Mouse (Mus musculus): ENCODE data around the gene Macrod2. TPM values are rescaled to one million over a fixed set of nuclear protein-coding genes. Genes with fewer than 3 reads are reported as not detected.

Macrod2 gene
- 20.2 and 21.1 TPM in 2 replicates for polyA plus RNA-seq (2012; rRNA removed)

DNA sequence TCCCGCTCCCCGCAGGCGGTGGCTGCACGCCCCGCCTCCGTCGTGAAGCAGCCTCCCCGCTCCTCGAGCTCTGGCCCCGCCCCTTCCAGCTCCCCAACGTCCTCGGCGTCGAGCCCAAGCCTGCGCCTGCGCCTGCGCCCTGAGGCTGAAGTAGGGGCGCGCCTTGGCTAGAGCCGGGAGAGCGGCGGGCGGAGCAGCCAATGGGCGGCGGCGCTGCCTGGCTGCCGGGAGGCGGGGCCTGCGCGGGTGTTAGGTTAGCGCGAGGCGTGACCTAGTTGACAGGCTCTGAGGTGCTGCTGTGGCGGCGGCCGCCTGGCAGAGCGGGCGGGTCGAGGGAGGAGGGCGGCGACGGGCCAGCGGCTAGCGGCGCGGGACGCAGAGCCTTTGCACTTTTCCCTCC, at the start of gene Macrod2:
Macrod2 (plus strand) TSS at position 131 of the 400 bp plus-strand sequence.
- no peaks in the 10 kb centered on the region for H3K27me3 ChIP-seq (ENCODE audit: control insufficient read depth, insufficient read depth, low read length)
- under 1% methylated on average over 42 of the region's 47 CpGs for WGBS
- peak within 1 kb of the TSS; percentile 67 for H3K4me3 ChIP-seq (replicated peaks; ENCODE audit: insufficient read depth, low read depth, low read length)
- no peaks in the 10 kb centered on the region for H3K4me1 ChIP-seq (ENCODE audit: control insufficient read depth, insufficient read depth, low read length)
- peak; percentile 80 for TF ChIP-seq POLR2A (IDR thresholded peaks at IDR 0.05; ENCODE audit: borderline replicate concordance, insufficient read depth, low read length)
- TF ChIP-seq CTCF (IDR thresholded peaks at IDR 0.05; ENCODE audit: borderline replicate concordance, insufficient read depth, low read depth, low read length), result no peak
- peak; percentile 99 for DNase-seq
- peak within 1 kb of the TSS; percentile 8; the same call in 1 of the 2 replicates for H3K27ac ChIP-seq (ENCODE audit: insufficient read depth, low read length)

GRCm38 (mm10) chr2:140359905-140360304, 35.2 kb upstream of the Macrod2 start:
- no peak overlapping the region for H3K4me3 ChIP-seq (replicated peaks; ENCODE audit: insufficient read depth, low read depth, low read length)
- TF ChIP-seq POLR2A (IDR thresholded peaks at IDR 0.05; ENCODE audit: borderline replicate concordance, insufficient read depth, low read length) (no peak), CTCF (IDR thresholded peaks at IDR 0.05; ENCODE audit: borderline replicate concordance, insufficient read depth, low read depth, low read length) (no peak)
- no peaks in the 10 kb centered on the region for H3K27me3 ChIP-seq (ENCODE audit: control insufficient read depth, insufficient read depth, low read length)
- no peak overlapping the region for H3K27ac ChIP-seq (ENCODE audit: insufficient read depth, low read length)
- WGBS, result 63% methylated on average over 2 of the region's 2 CpGs
- H3K4me1 ChIP-seq (ENCODE audit: control insufficient read depth, insufficient read depth, low read length), result no peaks in the 10 kb centered on the region
- DNase-seq, result no peak

GRCm38 (mm10) chr2:140364804-140365203, 30.3 kb upstream of the Macrod2 start:
- Histone ChIP-seq H3K27me3 (ENCODE audit: control insufficient read depth, insufficient read depth, low read length) (no peaks in the 10 kb centered on the region), H3K4me3 (replicated peaks; ENCODE audit: insufficient read depth, low read depth, low read length) (no peak overlapping the region), H3K27ac (ENCODE audit: insufficient read depth, low read length) (no peak overlapping the region), H3K4me1 (ENCODE audit: control insufficient read depth, insufficient read depth, low read length) (no peaks in the 10 kb centered on the region)
- no peak for TF ChIP-seq POLR2A (IDR thresholded peaks at IDR 0.05; ENCODE audit: borderline replicate concordance, insufficient read depth, low read length)
- TF ChIP-seq CTCF (IDR thresholded peaks at IDR 0.05; ENCODE audit: borderline replicate concordance, insufficient read depth, low read depth, low read length), result no peak
- WGBS, result 83% methylated on average over 1 of the region's 1 CpGs
- no peak for DNase-seq

GRCm38 (mm10) chr2:140389525-140389924, 5.6 kb upstream of the Macrod2 start, which contains the start of gene Sel1l2:
Sel1l2 (minus strand) TSS chr2:140389706.
- DNase-seq, result no peak
- TF ChIP-seq CTCF (IDR thresholded peaks at IDR 0.05; ENCODE audit: borderline replicate concordance, insufficient read depth, low read depth, low read length), result no peak
- TF ChIP-seq POLR2A (IDR thresholded peaks at IDR 0.05; ENCODE audit: borderline replicate concordance, insufficient read depth, low read length), result no peak

GRCm38 (mm10) chr2:140395744-140396231, 679 bp downstream of the Macrod2 start:
- Histone ChIP-seq H3K27me3 (ENCODE audit: control insufficient read depth, insufficient read depth, low read length) (no peaks in the 10 kb centered on the region), H3K4me3 (replicated peaks; ENCODE audit: insufficient read depth, low read depth, low read length) (peak overlapping the region; percentile 67), H3K4me1 (ENCODE audit: control insufficient read depth, insufficient read depth, low read length) (no peaks in the 10 kb centered on the region), H3K27ac (ENCODE audit: insufficient read depth, low read length) (no peak overlapping the region)
- TF ChIP-seq CTCF (IDR thresholded peaks at IDR 0.05; ENCODE audit: borderline replicate concordance, insufficient read depth, low read depth, low read length) (no peak), POLR2A (IDR thresholded peaks at IDR 0.05; ENCODE audit: borderline replicate concordance, insufficient read depth, low read length) (no peak; the same call in 1 of the 2 replicates)
- peak; percentile 71 for DNase-seq
- under 1% methylated on average over 49 of the region's 58 CpGs for WGBS

More at GRCm38 (mm10) chr2:140389525-140389924, 5.6 kb upstream of the Macrod2 start, which contains the start of gene Sel1l2:
- H3K4me1 ChIP-seq (ENCODE audit: control insufficient read depth, insufficient read depth, low read length), result no peaks in the 10 kb centered on the region
- H3K27me3 ChIP-seq (ENCODE audit: control insufficient read depth, insufficient read depth, low read length), result no peaks in the 10 kb centered on the region
- 41% methylated on average over 4 of the region's 4 CpGs for WGBS
- H3K27ac ChIP-seq (ENCODE audit: insufficient read depth, low read length), result no peak within 1 kb of the TSS
- no peak within 1 kb of the TSS for H3K4me3 ChIP-seq (replicated peaks; ENCODE audit: insufficient read depth, low read depth, low read length)

DNA sequence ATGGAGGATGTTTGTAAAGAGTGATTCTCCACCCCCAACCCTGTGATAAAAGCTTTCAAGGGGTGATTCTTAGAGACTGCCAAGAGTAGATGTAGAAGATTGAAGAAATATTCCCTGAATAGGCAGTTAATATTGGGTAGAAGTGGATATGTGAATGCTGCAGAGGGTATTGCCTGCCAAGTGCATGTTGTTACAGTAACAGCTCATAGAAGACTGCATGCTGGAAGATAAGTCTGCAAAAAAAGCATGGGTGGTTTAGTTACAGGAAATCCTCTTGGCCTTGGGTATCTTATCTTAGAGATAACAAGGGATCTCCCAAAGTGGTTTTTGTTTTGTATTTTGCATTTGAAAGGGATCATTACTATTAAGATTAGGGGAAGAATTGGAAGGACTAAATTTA, 30.7 kb downstream of the Macrod2 start:
- no peaks in the 10 kb centered on the region; the same call in 1 of the 2 replicates for H3K27me3 ChIP-seq (ENCODE audit: control insufficient read depth, insufficient read depth, low read length)
- no peaks in the 10 kb centered on the region for H3K4me1 ChIP-seq (ENCODE audit: control insufficient read depth, insufficient read depth, low read length)
- DNase-seq, result no peak
- H3K4me3 ChIP-seq (replicated peaks; ENCODE audit: insufficient read depth, low read depth, low read length), result no peak overlapping the region
- H3K27ac ChIP-seq (ENCODE audit: insufficient read depth, low read length), result no peak overlapping the region
- TF ChIP-seq POLR2A (IDR thresholded peaks at IDR 0.05; ENCODE audit: borderline replicate concordance, insufficient read depth, low read length) (no peak), CTCF (IDR thresholded peaks at IDR 0.05; ENCODE audit: borderline replicate concordance, insufficient read depth, low read depth, low read length) (no peak)

GRCm38 (mm10) chr2:140427283-140427682, 32.2 kb downstream of the Macrod2 start:
- peak; percentile 29; the same call in 1 of the 2 replicates for TF ChIP-seq CTCF (IDR thresholded peaks at IDR 0.05; ENCODE audit: borderline replicate concordance, insufficient read depth, low read depth, low read length)
- no peak for TF ChIP-seq POLR2A (IDR thresholded peaks at IDR 0.05; ENCODE audit: borderline replicate concordance, insufficient read depth, low read length)
- peak in 1 of 2 experiments; percentile 29 for DNase-seq
- H3K4me1 ChIP-seq (ENCODE audit: control insufficient read depth, insufficient read depth, low read length), result no peaks in the 10 kb centered on the region
- H3K4me3 ChIP-seq (replicated peaks; ENCODE audit: insufficient read depth, low read depth, low read length), result no peak overlapping the region
- H3K27ac ChIP-seq (ENCODE audit: insufficient read depth, low read length), result no peak overlapping the region
- H3K27me3 ChIP-seq (ENCODE audit: control insufficient read depth, insufficient read depth, low read length), result no peaks in the 10 kb centered on the region; the same call in 1 of the 2 replicates
- 12% methylated on average over 4 of the region's 4 CpGs for WGBS

DNA sequence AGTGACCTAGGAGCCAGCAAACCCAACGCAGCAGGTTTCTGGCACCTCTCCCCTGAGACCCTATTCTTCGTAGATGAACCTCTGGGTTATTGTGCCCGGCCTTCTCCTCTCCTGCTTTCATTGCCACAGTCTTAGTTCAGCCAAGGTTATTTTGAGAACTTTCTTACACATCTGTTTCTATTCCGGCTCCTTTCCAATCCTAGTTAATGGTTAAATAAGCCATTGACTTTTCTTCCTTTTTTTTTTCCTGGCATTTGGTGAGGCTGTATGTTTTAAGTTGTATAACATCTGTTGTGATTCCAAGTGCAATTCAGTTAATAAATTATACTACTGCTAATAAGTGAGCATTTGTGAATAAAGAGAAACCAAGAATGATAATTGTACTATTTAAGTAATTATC, 44.0 kb downstream of the Macrod2 start:
- no peak for DNase-seq
- Histone ChIP-seq H3K4me1 (ENCODE audit: control insufficient read depth, insufficient read depth, low read length) (no peaks in the 10 kb centered on the region), H3K4me3 (replicated peaks; ENCODE audit: insufficient read depth, low read depth, low read length) (no peak overlapping the region), H3K27me3 (ENCODE audit: control insufficient read depth, insufficient read depth, low read length) (no peaks in the 10 kb centered on the region), H3K27ac (ENCODE audit: insufficient read depth, low read length) (no peak overlapping the region)
- 72% methylated on average over 4 of the region's 4 CpGs for WGBS
- TF ChIP-seq CTCF (IDR thresholded peaks at IDR 0.05; ENCODE audit: borderline replicate concordance, insufficient read depth, low read depth, low read length) (no peak), POLR2A (IDR thresholded peaks at IDR 0.05; ENCODE audit: borderline replicate concordance, insufficient read depth, low read length) (no peak)

Data from cerebellum, adult 2 months (tissue).